In the genomic region with DNA sequence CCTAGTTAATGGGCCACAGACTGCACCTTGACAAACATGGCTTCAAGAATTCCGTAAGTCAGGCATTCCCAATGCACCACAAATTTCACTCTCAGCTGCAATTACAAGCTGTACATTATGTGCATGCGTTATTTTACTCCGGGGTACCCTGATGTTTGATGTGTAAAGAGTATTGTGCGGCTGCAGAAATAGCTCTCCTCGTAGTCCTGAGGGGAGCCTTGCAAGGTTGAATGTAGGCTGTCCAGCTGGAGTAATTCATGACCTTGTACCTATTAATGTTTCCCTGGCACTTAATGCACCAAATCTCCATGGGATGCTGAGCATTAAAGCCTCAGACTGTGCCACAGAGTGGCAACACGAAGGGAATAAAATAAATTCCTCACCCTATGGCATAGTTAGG, we compare ENCODE assay signal across 13 mouse cellular contexts.
"Had no signal": no experiment of that assay in that cellular context is flagged by ENCODE, and none has a peak within 500 bp of the region (broad histone marks: within the 10 kb centered on the region; RNA-seq: fewer than 3 reads in every experiment).

No protein-coding gene starts in this region.

- H3K27me3 ChIP-seq: limb, embryonic 15.5 days; liver, embryonic 12.5 days; midbrain, embryonic 15.5 days had no signal

- H3K9ac ChIP-seq: limb, embryonic 15.5 days; liver, embryonic 12.5 days; lung, embryonic 14.5 days; midbrain, embryonic 15.5 days had no signal

- DNase-seq: kidney, postnatal 10 days; layer of hippocampus, postnatal 36 days; lung, embryonic 14.5 days; lung, postnatal 10 days; lung, postnatal 4 days; right cerebral cortex, postnatal 4 days; spleen, adult 18-20 months; thymus, adult 2 months; thymus, postnatal 25 days had no signal

- H3K4me1 ChIP-seq: liver, embryonic 12.5 days; midbrain, embryonic 10.5 days had no signal

- H3K36me3 ChIP-seq: limb, embryonic 15.5 days; liver, embryonic 12.5 days; midbrain, embryonic 10.5 days; midbrain, embryonic 15.5 days had no signal

- H3K9me3 ChIP-seq: limb, embryonic 15.5 days; liver, embryonic 12.5 days; midbrain, embryonic 10.5 days; midbrain, embryonic 15.5 days had no signal

- H3K27ac ChIP-seq: limb, embryonic 15.5 days; liver, embryonic 12.5 days; midbrain, embryonic 10.5 days; midbrain, embryonic 15.5 days had no signal

- ATAC-seq: liver, embryonic 12.5 days; midbrain, embryonic 15.5 days had no signal

- H3K4me3 ChIP-seq: limb, embryonic 15.5 days; liver, embryonic 12.5 days; midbrain, embryonic 10.5 days; midbrain, embryonic 15.5 days had no signal

- H3K4me2 ChIP-seq: limb, embryonic 15.5 days; liver, embryonic 12.5 days; lung, embryonic 14.5 days; midbrain, embryonic 15.5 days had no signal
